Mouse (Mus musculus): Measurements from ENCODE around the gene Ripor3.

Gene Ripor3

DNA sequence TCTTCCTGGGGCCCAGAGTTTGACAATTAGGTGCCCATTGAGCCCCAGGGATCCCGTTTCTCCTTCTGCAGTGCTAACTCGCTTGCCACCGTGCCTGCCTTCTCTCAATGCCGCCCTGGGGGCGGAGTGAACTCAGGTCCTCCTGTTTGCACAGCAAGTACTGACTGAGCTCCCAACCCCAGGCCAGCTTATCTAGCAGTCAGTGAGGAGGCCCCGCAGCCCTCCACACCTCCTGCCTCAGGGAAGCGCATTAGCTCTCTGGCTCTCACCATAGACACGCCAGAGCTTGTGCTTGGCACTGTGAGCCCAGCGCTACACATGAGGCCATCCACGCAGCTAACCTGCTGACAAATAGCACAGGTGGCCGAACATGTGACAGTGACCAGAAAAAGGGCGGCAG lies 22.8 kb downstream of the Ripor3 start:
- DNase-seq (ENCODE audit: low spot score): no peak

DNA sequence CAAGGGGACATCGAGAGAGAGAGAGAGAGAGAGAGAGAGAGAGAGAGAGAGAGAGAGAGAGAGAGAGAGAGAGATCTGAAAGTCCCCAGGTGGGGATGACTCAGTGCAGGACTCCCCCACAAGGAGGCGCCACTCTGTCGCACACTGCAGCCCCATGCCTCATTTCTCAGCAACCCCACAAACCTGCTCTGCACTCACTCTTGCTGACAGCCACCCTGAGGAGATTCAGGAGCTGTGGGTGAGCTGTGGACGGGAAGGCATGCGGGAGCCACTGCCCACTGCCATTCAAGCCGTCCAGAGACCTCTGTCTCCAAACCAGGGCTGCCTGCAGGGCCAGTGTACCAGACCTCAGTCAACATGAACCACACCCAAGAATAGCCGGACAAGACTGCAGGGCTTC lies 23.7 kb downstream of the Ripor3 start:
- DNase-seq (ENCODE audit: low spot score): no peak

DNA sequence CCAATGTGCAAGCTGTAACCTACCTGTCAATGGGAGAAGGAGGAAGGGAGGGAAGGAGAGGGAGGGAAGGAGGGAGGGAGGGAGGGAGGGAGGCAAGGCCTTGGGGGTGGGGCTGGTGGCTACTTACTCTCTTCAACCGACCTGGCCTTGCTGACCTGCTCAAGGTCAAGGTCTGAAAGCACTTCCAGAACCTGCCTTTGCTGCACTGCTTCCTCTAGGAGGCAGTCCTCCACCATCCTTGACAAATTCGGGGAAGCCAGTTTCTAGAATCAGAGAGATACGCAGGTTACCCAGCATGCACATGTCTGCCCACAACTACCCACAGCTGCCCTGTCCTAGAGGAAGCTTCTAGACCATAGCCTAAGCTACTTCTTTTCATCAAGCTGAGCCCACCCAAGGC lies 25.5 kb downstream of the Ripor3 start:
- no peak for DNase-seq (ENCODE audit: low spot score)

DNA sequence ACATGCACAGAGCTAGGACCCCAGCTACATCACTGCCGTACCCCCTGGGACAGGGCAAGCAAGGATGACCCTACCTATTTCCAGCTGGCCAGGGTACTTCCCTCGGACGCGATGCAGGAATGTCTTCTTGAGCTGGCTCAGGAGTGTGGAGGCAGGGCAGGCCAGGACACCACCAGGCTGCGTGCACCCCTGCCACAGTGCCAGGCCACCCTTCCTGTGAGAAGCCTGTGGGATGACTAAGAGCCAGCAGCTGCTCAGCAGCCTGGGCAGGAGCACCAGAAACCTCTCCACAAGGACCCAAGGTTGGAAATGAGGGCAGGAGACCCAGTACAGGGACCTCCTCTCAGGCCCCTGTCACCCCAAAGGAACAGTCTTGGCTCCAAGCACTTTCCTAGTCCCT lies 26.0 kb downstream of the Ripor3 start:
- DNase-seq (ENCODE audit: low spot score): no peak

DNA sequence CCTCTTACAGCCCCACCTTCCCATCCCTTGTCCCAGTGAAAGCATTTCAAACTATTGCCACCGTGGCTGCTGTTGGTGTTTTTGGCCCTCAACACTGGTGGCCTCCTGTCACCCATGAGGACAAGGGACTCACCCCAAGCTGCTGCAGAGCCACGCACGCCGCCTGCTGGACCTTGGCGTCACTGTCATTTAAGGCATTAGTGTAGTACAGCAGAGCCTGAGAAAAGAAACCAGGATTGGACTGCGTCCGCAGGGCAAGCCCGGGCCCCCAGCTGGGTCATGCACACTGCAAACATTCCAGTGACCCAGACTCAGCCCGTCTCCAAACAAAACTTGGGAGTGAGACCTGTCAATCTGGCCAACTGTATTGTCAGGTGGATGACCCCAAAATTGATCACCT lies 27.8 kb downstream of the Ripor3 start:
- DNase-seq (ENCODE audit: low spot score): peak; percentile 46

DNA sequence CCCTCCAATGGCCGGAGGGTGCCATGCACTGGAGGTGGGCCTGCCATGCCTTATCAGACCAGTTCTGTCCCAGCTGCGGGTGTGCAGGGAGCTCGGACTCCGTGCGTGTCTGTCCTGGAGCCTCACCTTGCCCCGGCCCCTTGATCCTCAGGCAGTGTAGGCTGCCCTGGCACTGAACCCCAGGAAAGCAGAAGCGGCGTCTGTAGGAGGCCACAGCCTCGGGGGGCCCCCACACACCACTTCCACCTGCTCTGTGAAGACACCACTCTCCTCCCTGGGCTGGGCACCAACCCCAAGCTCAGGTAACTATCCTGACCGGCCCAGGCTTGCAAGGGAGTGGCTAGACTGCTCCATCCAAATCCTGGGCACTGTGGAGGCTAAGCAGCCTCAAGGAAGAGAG lies 30.0 kb downstream of the Ripor3 start:
- no peak for DNase-seq (ENCODE audit: low spot score)

DNA sequence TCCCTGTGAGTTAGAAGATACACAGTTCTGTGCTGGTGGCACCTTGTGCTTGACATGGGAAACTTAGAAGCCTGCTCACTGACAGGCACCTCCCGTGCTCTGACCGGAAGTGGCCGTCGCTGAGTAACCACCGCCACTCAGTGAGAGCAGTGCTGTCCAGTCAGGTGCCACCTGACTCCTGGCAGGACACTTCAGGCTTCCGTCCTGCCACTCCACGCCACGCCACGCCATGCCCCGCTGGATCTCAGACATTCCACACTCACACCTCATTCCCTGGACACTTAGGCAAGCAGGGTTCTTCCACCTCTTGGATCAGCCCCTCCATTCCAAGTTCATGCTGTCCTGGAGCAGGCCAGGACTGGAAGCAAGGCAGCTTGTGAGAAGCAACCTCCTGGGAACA lies 32.1 kb downstream of the Ripor3 start:
- DNase-seq (ENCODE audit: low spot score): no peak

DNA sequence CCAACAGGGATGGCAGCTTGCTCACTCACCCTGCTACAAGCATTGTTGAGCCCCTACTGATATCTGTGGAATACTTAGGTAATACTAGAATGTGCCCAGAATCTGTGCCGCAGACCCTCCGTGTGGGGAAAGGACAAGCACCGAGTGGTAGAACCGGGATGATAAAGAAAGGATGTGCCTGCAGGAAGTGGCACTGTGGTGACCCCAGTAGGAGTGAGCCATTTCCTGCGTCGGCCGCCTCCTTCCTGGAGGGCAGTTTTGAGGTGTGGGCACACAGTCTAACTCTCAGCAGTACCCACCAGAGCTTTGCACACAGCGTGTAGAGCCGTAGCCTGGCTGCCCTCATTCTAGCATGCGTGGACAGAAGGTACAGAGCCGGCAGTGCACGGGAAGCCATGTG lies 34.7 kb downstream of the Ripor3 start:
- no peak for DNase-seq (ENCODE audit: low spot score)

DNA sequence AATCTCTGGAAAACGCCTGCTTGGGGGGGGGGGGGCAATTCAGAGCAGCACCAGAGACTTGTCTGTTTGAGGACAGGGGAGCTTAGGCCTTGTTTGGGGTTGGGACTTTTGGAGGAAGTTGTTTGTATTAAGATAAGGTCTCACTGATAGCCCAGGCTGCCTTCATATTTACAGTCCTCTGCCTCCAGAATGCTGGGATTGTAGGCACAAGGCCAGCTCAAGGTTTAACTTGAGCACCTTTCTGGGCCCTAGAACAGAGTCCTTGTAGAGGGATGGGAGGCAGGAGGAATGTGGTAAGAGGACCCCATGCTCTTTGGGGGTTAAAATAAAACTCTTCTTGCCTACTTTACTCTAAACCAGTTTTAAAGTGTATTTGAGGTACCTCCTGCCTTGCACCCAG lies 37.6 kb downstream of the Ripor3 start:
- no peak for DNase-seq (ENCODE audit: low spot score)

DNA sequence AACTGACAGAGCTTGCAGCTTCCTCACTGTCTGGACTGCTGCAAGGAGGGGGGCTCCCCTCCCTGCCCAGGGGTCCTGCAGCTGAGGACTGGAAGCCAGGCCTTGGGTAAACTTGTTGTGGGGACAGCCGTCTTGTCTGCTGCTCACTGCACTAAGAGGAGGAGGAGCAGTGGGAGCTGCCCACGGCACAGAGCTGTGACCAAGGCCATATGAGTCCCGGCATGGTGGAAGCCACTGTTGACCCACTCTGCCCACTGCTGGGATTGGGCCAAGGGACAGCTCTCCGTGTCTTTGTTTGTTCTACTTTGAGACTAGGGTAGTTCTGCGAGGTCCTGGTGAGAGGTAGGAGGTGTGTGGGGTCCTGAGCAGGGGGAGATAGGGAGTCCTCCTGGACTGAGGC lies 38.3 kb downstream of the Ripor3 start:
- DNase-seq (ENCODE audit: low spot score): peak; percentile 49

DNA sequence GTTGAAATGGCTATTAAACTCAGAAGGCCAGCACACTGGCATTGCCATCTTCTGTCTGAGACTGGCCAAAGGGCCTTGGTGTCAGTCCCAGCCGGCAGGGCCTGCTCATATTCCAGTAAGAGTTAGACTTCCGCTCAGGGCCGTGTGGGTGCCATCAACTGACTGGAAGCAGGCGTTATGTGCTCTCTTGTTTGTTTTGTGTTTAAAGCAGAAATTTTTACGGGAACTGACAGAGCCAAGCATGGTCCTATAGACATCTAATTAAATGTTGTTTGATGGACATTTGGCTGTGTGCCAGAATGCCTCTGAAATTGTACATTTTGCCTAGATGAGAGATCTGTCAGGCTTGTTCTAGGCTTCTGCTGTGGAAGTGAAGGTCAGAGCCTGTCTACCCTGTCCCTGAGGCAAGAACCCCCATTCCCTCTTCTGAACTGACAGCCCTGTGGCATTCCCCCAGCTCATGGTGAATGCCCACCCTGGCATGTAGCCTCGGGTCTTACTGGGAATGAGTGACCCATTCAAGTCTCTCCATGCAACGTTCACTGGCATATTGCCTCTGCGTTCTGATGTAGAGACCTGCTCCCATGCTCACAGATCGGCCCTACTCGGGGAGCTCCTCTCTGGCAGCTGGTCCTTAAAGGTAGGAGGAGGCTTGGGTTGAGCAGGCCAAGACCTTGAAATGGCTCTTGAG lies 40.4 kb downstream of the Ripor3 start:
- no peak for DNase-seq (ENCODE audit: low spot score)

DNA sequence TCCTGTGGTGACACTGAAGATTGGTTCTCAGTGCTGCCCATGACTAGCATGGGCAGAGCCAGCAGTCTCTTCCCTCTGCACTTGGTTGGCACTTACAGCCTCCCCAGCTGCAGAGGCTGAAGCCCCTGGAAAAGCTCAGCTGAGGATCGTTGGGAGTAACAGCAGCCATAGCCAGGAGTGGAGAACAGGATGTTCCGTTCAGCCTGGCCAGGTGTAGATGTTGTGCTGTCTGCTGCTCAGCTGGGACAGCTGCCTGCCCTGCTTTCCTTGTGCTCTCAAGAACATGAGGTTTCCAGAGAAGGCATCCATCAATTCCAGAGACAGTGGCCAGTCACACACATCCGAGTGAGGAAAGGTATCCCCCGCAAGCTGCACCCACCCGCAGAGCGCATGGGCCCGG lies 41.9 kb downstream of the Ripor3 start:
- no peak for DNase-seq (ENCODE audit: low spot score)

DNA sequence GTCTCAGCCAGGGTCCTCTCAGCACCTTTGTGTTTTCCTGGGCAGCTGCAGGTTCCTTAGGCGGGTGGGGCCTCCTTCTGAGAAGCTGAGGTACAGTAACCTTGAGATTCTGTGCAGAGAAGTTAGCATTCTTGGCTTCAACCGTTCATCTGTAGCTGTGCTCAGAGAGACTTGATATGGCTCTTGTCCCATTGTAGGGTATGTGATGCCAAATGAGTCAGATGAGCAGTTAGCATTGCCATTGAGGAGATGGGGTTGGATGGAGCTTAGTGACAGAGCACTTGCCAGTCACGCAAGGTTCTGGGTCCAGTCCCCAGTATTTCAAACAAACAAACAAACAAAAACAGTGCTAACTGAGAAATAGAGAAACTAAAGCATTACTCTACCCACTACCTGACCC lies 44.5 kb downstream of the Ripor3 start:
- DNase-seq (ENCODE audit: low spot score): no peak

DNA sequence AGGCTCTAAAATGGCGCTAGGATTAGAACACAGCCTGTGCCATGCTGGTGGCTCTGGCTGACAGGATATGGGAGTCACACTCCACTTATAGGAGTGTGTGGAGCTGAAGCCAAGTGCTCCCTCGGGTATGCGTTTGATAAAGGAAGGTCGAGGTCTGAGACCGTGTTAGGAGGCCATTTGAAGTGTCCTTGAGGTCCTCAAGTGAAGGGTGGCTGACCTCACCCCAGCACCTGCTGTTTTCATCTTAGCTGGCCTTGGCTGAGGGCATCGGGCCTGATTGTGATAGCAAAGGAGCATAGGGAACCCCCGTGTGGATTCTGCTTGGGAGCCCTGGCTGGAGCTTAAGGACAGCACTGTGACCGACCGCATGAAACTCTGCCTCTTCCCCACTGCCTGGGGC lies 46.1 kb downstream of the Ripor3 start:
- DNase-seq (ENCODE audit: low spot score): peak; percentile 55

DNA sequence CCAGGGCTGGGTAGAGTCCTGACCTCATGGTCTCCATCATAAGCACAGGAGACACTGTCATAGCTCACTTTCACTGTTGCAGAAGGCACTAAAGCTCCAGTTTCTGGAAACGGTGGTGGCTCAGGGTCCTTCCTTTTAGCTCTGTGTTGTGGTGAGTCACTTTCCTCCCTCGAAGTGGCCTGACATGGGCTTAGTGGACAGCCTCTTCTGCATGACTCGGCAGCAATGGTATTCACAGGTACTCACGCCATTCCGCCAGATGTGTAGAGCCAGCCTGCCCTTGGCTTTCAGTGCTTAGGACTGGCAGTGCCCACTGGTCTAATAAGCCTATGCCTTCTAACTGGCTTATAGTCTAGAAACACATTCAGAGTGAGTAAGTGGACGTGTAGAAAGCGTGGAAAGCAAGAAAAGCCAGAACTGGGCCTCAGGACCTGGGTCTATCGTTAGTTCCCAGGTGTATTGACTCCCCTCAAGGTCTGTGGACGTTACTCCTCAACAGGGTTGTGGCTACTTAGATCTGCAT lies 46.6 kb downstream of the Ripor3 start:
- no peak for DNase-seq (ENCODE audit: low spot score)

DNA sequence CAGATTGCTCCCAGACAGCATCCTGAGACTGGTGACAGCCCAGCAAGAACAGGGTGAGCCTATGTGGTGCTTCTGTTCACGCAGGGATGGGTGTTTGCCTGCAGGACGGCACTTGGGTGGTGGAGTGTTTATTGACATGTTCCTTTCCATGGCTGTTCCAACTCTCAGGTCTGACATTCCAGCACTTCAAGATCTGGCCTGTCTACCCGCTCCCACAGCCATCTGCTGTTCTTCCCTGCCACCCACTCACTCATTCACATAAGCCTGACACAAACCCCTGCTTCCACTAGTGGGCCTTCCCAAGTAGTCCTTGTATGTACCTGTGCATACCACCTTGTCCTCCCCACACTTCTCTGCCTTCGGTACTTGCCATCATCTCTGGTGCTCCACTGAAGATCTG lies 47.2 kb downstream of the Ripor3 start:
- no peak for DNase-seq (ENCODE audit: low spot score)

DNA sequence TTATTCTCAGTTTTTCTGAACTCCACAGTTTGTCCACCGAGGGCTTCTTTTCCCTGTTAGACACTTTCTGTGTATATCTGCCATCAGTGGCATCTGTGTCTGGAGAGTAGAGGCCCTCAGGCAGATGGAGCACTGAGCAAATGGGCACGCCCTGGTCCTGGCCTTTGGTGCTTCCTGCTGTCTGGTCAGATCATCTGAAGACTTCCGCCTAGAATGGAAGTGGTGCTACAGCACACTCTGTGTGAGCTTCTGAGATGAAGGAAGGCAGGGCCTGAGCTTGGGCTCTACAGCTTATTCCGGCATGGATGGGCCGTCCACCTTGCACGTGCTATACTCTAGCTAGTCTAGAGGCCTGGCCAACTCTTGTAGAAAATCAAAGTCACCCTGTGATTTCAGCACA lies 48.1 kb downstream of the Ripor3 start:
- DNase-seq (ENCODE audit: low spot score): no peak

DNA sequence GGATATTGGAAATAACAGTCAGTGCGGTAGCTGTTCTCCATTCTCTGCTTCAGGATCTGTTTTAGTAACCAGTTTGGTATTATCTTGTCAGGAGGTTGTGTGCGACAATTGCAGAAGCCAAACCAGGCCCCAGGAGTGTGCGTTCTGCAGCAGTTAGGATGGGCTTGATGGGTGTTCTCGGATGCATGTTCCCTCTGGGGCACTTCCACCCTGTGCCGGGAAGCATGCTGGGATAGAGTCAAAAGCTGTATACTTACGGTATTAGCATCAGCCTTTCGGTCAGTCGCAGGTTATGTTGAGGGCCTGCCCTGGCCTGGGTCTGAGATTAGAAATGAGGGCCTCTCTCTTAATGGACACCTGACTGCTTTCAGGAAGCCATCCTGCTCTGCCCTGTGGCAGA lies 49.8 kb downstream of the Ripor3 start:
- no peak for DNase-seq (ENCODE audit: low spot score)

DNA sequence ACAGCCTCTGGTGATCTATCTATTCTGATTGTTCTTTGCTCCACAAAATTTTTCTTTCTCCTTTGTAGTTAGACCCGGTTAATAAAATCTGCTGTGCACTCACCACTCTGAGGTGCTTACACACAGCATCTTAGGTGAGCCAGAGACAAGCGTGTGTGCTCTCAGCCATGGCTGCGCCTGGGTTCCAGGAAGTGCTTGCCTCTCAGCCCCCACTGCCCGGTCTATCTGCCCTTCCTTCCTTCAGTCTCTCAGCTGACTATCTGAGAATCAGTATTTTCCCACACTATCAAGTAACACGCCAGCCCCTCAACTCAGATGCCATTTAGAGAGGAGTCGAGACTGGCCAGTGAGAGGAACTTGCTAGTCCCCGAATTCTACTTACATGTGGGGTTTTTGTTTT lies 50.4 kb downstream of the Ripor3 start:
- DNase-seq (ENCODE audit: low spot score): no peak

DNA sequence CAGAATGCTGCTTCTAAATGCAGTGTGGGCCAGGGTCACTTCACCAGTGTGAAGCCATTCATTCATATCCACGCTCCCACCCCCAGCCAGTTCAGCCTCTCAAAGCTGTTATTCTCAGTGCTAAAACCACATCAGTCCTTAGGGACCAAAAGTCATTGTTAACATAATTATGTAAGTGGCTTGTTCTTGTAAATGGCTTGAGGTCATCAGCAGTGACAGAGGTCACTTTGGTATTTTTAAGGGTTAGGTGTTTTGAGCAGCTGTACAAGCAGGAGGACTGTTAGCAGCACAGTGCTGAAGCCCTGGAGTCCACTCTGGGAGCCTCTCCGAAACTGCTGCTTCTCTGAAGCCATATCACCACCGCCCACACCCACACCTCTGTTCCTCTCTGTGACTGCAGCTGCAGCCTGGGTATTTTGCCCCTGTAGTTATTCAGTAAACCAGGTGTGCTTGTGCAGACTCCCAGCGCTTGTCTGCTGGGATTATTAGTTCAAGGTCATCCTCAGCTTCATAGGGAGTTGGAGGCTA lies 51.0 kb downstream of the Ripor3 start:
- peak; percentile 9 for DNase-seq (ENCODE audit: low spot score)

DNA sequence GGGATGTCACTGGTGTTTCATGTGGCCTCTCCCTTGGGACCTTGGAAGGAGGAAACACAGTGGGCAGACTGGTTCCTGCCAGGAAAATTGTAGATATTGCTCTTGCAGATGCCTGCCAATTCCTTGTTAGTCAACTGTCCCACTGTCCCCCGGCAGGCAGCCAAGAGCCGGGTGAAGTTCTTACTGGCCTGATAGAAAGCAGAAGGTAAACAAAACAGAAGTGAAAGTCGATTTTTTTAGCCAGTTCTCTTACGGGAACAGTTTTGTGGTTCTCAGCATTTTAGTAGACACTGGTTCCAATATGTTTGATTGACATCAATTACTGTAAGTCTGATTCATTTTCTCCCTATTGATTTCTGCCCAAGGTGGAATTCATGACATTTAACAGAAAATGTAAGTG lies 51.6 kb downstream of the Ripor3 start:
- DNase-seq (ENCODE audit: low spot score): peak; percentile 88

DNA sequence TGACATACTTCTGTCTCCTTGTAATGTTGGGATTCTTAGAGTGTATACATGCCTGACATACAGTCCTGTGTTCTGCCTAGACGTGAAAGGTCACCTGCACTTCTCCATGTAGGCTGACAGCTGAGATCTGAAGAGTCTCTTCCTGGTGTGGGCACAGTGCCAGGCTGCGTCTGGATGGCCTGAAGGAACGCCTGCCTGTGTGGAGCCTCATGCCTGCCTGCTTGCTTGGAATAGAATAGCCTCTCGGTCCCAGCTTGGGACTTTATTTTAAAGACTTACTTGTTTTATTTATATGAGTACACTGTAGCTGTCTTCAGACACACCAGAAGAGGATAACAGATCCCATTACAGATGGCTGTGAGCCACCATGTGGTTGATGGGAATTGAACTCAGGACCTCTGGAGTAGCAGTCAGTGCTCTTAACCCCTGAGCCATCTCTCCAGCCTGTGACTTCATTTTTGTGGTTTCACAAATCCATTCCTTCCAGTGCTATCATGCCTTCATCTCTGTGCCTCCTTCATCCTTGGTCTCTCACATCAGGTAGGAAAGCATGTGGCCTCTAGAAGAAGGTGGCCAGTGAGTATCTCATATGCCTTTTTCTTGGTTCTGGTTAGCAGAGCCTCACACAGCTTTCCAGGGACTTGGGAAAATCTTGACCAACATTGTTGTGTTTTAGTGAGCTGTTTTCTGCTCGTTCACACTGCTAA lies 52.2 kb downstream of the Ripor3 start:
- no peak for DNase-seq (ENCODE audit: low spot score)

DNA sequence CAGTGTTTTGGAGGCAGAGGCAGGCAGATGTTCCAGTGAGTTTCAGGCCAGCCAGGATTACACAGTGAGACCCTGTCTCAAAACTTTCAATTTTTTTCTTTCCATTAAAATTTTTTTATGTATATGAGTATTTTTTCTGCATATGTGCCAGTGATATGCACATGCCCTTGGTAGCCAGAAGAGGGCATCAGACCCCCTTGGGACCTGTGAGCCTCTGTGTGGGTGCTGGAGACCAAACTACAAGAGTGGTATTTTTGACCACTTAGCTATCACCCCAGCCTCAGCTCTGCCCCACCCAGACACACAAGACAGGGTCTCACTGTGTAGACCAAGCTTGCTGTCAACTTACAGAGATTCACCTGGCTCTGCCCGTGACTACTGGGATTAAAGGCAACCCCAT lies 52.9 kb downstream of the Ripor3 start:
- DNase-seq (ENCODE audit: low spot score): no peak

DNA sequence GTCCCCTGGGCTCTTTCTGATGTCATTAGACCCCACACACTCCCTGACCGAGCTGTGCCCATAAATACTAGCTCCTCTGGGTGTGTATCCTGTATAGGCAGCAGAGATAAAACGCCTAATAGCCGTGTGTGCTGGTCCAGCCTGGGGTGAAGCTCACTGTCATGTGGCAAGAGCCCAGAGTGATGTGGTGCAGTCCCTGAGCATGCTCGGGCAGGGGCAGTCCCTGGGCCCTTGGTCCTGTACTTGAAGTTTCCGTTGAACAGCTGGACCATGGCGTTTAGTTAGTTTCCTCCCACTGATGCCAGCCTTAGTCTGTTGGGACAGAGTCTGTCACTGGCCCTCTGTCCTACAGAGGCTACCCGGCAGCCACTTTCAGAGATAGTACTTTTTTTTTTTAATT lies 55.5 kb downstream of the Ripor3 start:
- no peak for DNase-seq (ENCODE audit: low spot score)
